Mouse (Mus musculus) layer of hippocampus, postnatal 14 days (tissue): ENCODE results near the gene Fam174b. TPM values are rescaled to one million over a fixed set of nuclear protein-coding genes. Genes with fewer than 3 reads are reported as not detected.

ENCODE experiments used
- DNase-seq, 2 experiments: peaks; one replicate each; pipeline ENCODE4 v3.0.0; 2021 to 2022; ENCODE audit warnings: low spot score in 2 of 2, mixed read lengths in 1 of 2
- long read RNA-seq, 2 experiments: library from polyadenylated mRNA; stranded (forward); transcript quantifications; one replicate each; pipeline ENCODE4 v2.0.0; 2021
- total RNA-seq, 2 experiments: library from RNA; stranded (reverse); gene quantifications; 2 replicates each; pipeline ENCODE4 v1.2.3; 2021

Fam174b gene
- total RNA-seq = 10 to 100 TPM; 34.0 to 35.7 TPM
- long read RNA-seq, experiment 1, transcript Fam174b-201 (3 exons, 2,683 nt) = major isoform, 51 of 64 reads
- long read RNA-seq, experiment 1, partial matches to known transcripts = 0 of 64 reads
- long read RNA-seq, experiment 1, other reads (novel, unspliced or antisense) = 13 of 64 reads
- long read RNA-seq, experiment 2, transcript Fam174b-201 (3 exons, 2,683 nt) = major isoform, 75 of 98 reads
- long read RNA-seq, experiment 2, partial matches to known transcripts = 0 of 98 reads
- long read RNA-seq, experiment 2, other reads (novel, unspliced or antisense) = 23 of 98 reads

DNA sequence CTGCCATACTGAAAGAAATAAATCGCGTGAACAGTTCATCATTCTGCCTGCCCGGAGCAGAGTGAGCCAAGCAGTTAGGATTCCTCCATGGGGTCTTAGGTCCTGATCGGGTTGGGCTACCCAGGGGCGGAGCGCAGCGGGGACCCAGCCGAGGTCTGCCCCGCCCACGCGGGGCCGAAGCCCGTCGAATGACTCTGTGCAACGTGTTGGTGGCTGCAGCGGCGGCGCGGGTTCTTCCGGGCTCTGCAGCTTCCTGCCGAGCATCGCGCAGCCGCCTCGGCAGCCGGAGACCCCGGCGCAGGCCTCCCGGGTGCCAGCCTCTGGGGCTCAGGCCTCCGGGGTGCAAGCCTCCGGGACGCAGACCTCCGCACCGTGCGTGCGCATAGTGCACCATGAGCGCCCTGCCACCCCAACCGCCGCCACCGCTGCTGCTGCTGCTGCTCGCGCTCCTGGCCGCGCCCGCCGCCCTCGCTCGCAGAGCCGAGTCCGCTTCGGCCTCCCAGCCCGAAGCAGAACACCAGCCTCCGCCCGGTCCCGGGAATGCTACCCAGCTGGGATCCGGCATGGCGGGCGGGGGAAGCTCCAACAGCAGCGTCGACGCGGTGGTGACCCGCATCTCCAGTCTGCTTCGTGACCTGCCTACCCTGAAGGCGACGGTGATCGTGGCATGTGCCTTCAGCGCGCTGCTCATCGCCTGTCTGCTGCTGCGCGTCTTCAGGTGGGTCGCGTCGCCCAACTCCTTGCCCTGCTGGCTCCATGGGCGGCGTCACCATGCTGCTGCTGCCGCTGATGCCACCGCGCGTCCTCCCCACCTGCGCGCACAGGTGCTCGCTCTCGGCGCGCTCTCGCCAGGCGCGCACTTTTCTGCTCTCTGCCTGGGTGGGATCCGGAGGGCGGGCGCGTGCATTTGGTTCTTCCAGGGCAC lies at the start of gene Fam174b:
Gene Fam174b, plus strand, starts transcription at position 192 of the 925 bp plus-strand sequence.
- peak; percentile 58 to 62 for DNase-seq

GRCm38 (mm10) chr7:73697092-73697491 lies 43.0 kb upstream of the Fam174b start:
- DNase-seq = no peak

GRCm38 (mm10) chr7:73704305-73704704 lies 35.8 kb upstream of the Fam174b start:
- no peak for DNase-seq

DNA sequence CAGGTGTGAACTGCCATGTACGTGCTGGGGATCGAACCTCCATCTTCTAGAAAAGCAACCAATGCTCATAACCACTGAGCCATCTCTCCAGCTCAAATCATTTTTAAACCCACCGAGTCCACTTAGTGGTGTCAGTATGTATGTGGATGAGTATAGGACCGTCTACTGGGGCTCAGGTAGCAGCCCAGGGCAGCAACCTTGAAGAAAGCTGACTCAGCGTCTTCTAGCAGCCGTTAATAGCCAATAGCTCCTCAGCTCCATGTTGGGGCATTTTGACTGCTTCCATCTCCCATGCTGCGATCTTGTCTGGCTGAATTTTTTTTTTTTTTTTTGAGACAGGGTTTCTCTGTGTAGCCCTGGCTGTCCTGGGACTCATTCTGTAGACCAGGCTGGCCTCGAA lies 26.6 kb upstream of the Fam174b start:
- DNase-seq = no peak

- DNase-seq = peak; percentile 18 to 27
These were observed 24.0 kb upstream of the Fam174b start for GRCm38 (mm10) chr7:73715928-73716749.

- DNase-seq = no peak
These were observed 23.3 kb upstream of the Fam174b start for GRCm38 (mm10) chr7:73716841-73717240.

- DNase-seq = no peak
These were observed 22.1 kb upstream of the Fam174b start for GRCm38 (mm10) chr7:73718031-73718430.

DNA sequence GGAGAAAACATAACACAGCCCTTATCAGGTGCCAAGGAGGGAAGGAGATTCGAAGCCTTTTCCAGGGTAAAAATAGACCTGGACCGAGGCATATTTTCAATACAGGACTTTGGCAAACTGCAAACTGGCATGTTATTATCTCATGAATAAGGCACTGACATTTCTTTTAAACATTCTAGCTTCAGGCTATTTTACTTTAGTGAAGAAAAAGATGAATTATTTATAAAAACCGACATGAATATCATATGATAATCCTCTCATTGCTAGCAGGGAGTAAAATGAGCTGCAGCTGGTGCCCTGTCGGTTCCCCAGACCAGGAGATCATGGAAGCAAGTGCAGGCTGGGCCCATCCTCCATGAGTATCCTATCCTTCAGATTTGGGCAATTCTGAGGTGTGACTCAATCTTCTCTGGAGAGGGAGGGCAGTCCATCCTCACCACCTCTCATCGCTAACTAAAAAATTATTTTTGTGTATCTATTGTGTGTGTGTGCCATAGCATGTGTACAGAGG lies 21.6 kb upstream of the Fam174b start:
- DNase-seq = no peak

DNA sequence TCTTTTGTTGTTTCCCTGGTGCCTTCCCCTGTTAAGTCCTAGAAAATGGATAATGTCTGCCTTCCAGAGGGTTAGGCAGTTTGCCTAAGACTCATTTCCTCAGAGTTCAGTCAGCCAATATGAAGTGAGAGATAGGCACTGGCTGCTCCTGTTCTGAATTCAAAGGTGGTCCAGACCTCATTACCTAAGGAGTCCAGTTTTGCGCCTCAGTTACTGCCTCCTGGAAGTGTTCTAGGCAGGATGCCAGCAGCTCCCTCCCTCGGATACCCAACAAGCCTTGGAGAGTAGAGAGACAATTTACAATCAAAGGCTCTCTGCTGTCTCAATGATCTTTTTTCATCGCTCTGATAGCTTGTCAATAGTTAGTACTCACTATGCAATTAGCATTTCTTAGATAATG lies 19.1 kb upstream of the Fam174b start:
- no peak for DNase-seq

DNA sequence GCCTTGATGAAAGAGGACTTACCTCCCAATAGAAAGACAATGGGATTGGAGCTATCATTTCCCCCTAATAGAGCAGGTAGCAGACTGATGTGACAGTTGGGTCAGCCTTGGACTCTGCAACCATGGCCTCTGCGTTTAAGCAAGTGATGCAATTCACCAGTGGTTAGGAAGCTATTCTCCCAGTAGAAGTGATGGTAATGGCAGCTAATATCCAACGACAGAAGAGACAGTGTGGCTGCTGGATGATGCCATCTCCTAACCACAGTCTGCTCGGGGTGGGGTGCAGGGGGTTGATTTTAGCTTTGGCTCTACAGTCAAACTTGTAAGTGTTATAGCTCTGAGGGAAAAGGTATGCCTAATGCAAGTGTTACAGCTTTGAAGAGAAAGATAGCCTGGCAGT lies 18.3 kb upstream of the Fam174b start:
- no peak for DNase-seq

GRCm38 (mm10) chr7:73729913-73730312 lies 10.2 kb upstream of the Fam174b start:
- no peak for DNase-seq

- DNase-seq = no peak
These were observed 9.6 kb upstream of the Fam174b start for GRCm38 (mm10) chr7:73730430-73731022.

GRCm38 (mm10) chr7:73736046-73736445 lies 4.1 kb upstream of the Fam174b start:
- no peak for DNase-seq

- no peak for DNase-seq
These were observed 1.3 kb downstream of the Fam174b start for GRCm38 (mm10) chr7:73741392-73741791.

- DNase-seq = no peak
These were observed 1.7 kb downstream of the Fam174b start for GRCm38 (mm10) chr7:73741841-73742240.

GRCm38 (mm10) chr7:73743144-73743543 lies 3.0 kb downstream of the Fam174b start:
- no peak for DNase-seq

DNA sequence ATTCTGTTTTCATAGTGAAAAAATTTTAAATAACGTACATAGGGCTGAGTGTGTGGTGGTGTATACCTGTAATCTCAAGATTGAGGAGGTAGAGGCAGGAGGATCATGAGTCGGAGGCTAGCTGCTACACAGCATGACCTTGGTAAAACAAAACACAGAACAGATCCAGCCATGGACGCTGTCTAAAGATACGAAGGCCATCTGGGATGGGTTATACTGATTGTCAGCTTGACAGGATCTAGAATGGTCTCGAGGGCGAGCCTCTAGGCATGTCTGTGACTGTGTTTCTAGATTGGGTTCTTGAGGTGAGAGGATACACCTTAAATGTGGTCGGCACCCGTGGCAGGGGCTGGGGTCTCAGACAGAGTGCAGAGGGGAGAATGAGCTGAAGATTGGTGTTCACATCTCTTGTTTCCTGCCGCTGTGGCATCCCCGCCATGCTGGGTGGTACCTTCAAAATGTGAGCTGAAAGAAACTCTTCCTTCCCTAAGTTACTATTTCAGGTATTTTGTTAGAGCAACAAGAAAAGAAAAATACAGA lies 3.8 kb downstream of the Fam174b start:
- DNase-seq = no peak

DNA sequence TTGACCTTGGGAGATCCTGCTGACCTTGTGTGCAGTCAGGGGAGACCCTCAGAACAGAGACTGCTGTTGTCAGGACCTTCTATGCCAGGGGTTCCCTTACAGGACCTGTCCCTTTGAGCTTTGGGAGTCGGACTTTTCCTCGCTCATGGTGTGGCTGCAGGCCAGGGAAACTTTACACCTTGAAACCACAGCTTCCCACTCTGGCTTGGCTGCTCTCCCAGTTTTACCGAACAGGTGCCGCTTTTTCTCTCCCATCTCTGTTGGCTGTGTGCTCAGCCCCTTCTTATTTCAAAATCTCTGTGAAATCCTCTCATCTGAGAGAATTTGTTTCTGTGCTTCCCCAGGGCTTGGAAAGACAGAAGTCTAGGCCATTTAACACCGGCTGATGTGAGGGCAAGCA lies 5.8 kb downstream of the Fam174b start:
- DNase-seq = no peak

- no peak for DNase-seq
These were observed 6.7 kb downstream of the Fam174b start for GRCm38 (mm10) chr7:73746836-73747235.

DNA sequence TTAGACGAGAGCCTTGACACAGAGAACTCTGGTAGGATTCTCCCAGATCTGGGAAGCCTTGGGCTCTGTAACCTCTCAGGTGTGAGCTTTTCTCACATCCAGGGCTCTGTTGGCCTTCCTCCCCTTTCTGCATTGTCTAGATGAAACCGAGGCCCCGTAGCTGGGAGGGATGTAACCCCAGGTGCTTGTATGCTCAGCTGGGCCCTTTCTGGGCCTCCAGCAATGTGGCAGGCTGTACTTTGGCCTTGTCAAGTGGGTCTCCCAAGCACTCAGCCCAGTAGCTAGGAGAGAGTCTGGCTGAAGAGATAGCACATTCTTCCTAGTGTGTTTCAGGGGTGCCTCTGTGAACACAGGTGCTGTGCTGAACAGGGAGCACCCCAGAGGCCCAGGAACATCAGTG lies 7.4 kb downstream of the Fam174b start:
- DNase-seq = no peak
